Mouse (Mus musculus): ENCODE data around the gene AI597479.

DNA sequence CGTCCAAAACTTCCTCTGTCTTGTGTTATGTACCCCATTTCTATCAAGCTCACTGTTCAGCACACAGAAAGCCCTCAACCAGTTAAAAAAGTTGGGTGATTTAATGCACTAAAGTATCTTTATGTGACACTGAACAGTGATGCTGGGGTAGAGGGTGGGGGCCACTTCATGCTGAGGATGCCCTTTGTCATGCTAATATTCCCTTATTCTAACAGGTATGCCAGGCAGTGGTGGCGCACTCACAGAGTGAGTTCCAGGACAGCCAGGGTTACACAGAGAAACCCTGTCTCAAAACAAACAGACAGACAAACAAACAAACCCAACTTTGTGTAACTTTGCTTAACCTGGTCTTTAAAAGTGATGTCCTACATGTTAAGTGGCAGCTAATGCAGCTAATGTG, 4.3 kb upstream of the AI597479 start:
- TF ChIP-seq JUND (IDR thresholded peaks at IDR 0.05; ENCODE audit: low read depth, low read length) (no peak), NELFE (IDR thresholded peaks at IDR 0.05; ENCODE audit: low read depth, low read length) (no peak), NRF1 (IDR thresholded peaks at IDR 0.05; ENCODE audit: insufficient read depth, low read depth, low read length, poor library complexity, severe bottlenecking) (no peak), CTCF (IDR thresholded peaks at IDR 0.05 in 2 of 3, conservative IDR thresholded peaks at IDR 0.05 in 1 of 3; ENCODE audit: control insufficient read depth in 1 of 3, insufficient read depth in 1 of 3, low read depth in 2 of 3, low read length in 3 of 3, poor library complexity in 1 of 3, severe bottlenecking in 1 of 3) (no peak), EP300 (IDR thresholded peaks at IDR 0.05; ENCODE audit: low read depth in 1 of 2, low read length in 2 of 2) (no peak)

Measured in MEL (cell line).